Mouse (Mus musculus): Measurements from ENCODE around the gene Ano8.

Gene Ano8

GRCm38 (mm10) chr8:71477196-71477845 lies 8.4 kb downstream of the Ano8 start:
- TF ChIP-seq GATA4 (IDR thresholded peaks at IDR 0.05; ENCODE audit: insufficient replicate concordance, low read length) = no peak

- TF ChIP-seq GATA4 (IDR thresholded peaks at IDR 0.05; ENCODE audit: insufficient replicate concordance, low read length) = no peak
These were observed 9.4 kb downstream of the Ano8 start for GRCm38 (mm10) chr8:71476099-71476940.

GRCm38 (mm10) chr8:71475702-71476075 lies 10.1 kb downstream of the Ano8 start:
- no peak for TF ChIP-seq GATA4 (IDR thresholded peaks at IDR 0.05; ENCODE audit: insufficient replicate concordance, low read length)

- no peak for TF ChIP-seq GATA4 (IDR thresholded peaks at IDR 0.05; ENCODE audit: insufficient replicate concordance, low read length)
These were observed 10.7 kb downstream of the Ano8 start for GRCm38 (mm10) chr8:71474785-71475701.

- TF ChIP-seq GATA4 (IDR thresholded peaks at IDR 0.05; ENCODE audit: insufficient replicate concordance, low read length) = no peak
These were observed 11.4 kb downstream of the Ano8 start for GRCm38 (mm10) chr8:71474344-71474743.

GRCm38 (mm10) chr8:71472601-71473386 lies 13.0 kb downstream of the Ano8 start:
- no peak for TF ChIP-seq GATA4 (IDR thresholded peaks at IDR 0.05; ENCODE audit: insufficient replicate concordance, low read length)

GRCm38 (mm10) chr8:71471861-71472260 lies 13.9 kb downstream of the Ano8 start:
- no peak for TF ChIP-seq GATA4 (IDR thresholded peaks at IDR 0.05; ENCODE audit: insufficient replicate concordance, low read length)

GRCm38 (mm10) chr8:71470913-71471255 lies 14.9 kb downstream of the Ano8 start:
- TF ChIP-seq GATA4 (IDR thresholded peaks at IDR 0.05; ENCODE audit: insufficient replicate concordance, low read length) = no peak

GRCm38 (mm10) chr8:71470146-71470912 lies 15.4 kb downstream of the Ano8 start:
- TF ChIP-seq GATA4 (IDR thresholded peaks at IDR 0.05; ENCODE audit: insufficient replicate concordance, low read length) = no peak

- TF ChIP-seq GATA4 (IDR thresholded peaks at IDR 0.05; ENCODE audit: insufficient replicate concordance, low read length) = no peak
These were observed 16.4 kb downstream of the Ano8 start for GRCm38 (mm10) chr8:71469411-71469810.

- TF ChIP-seq GATA4 (IDR thresholded peaks at IDR 0.05; ENCODE audit: insufficient replicate concordance, low read length) = no peak
These were observed 16.8 kb downstream of the Ano8 start, which contains the start of gene Dda1 for GRCm38 (mm10) chr8:71468916-71469315. Gene Dda1 (plus strand): TSS chr8:71469199.

- no peak for TF ChIP-seq GATA4 (IDR thresholded peaks at IDR 0.05; ENCODE audit: insufficient replicate concordance, low read length)
These were observed 17.8 kb downstream of the Ano8 start for GRCm38 (mm10) chr8:71468001-71468400.

- no peak for TF ChIP-seq GATA4 (IDR thresholded peaks at IDR 0.05; ENCODE audit: insufficient replicate concordance, low read length)
These were observed 18.6 kb downstream of the Ano8 start for GRCm38 (mm10) chr8:71467201-71467600.

- TF ChIP-seq GATA4 (IDR thresholded peaks at IDR 0.05; ENCODE audit: insufficient replicate concordance, low read length) = no peak
These were observed 19.6 kb downstream of the Ano8 start for GRCm38 (mm10) chr8:71466198-71466597.

Measured in liver, adult (tissue).